Mouse (Mus musculus) brain, embryonic 18.5 days (tissue): Measurements from ENCODE around the gene Plcg1.

Experiments used
- DNase-seq: peaks from one replicate; pipeline ENCODE4 v3.0.0-alpha.2; 2012; ENCODE audit warnings: low read depth, low spot score

The Plcg1 gene

DNA sequence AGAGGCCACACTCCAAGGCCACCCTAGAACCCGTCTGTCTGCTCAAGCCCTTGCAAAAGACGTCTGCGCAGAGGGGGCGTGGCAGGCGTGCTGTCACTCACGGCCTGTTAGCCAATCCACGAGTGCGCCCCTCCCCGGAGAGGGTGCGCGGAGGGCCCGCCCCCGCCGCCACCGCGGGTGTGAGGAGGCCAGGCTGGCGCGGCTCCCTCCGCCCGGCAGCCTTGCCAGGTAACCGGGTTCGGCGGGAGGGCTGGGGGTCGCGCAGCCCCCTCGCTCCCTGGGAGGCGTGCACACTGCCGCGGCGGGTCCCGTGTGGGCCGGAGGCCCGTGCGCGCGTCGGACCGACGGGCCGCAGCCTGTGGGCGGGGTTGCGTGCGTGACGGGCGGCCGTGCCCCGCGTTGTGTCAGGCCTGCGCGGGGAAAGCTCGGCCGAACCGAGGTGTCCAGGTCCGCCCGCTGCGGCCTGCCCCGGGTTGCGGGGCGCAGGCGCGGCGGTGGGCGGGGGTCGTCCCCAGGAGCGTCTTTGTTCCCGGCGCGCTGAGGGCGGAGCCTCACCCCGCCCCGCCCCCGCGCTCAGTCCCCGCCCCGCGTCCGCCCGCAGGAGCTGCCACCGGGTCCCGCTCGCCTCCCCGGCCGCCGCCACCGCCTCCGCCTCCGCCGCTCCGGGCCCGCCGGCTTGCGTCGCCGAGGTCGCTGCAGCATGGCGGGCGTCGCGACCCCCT lies at the start of gene Plcg1:
TSS of gene Plcg1 (plus strand) at position 184 of the 722 bp plus-strand sequence.
- DNase-seq, result peak; percentile 87

DNA sequence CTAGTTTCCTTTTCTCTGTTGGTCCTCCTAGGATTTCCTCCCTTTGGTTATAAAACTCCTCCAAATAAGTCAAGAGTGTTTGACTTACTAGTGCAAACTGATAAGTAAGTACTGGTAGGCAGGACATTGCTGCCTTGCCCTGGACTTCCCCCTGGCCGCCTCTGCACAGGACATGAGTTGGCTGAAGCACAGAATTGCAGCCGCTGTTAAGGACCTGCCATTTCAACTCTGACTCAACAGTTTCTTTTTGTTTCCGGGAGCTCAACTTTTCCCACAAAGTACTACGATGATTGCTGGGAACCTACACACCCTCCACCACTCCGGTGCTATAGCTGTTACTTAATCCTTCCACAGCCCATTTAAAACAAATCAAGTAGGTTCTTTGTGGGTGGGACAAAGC lies 30.8 kb upstream of the Plcg1 start:
- DNase-seq, result no peak

- DNase-seq, result no peak
Measured at GRCm38 (mm10) chr2:160701603-160702002, 29.5 kb upstream of the Plcg1 start.

DNA sequence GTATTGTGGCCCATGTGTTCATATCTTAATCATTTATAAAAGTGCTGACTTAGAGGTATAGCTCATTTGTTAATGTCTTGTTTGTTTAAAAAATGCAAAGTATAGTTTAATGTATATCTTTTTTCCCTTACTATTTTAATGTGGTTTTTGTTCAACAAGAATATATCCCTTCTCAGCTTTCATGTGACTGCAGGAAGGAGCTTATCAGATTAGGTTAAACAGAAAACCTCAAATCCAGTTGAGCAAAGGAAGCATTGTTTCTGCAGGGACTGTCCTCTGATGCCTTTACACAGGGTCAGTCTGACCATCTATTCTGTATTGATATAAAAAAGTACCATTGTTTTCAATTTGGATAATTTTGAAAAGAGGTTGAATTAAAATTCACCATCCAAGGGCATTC lies 28.3 kb upstream of the Plcg1 start:
- DNase-seq, result no peak

DNA sequence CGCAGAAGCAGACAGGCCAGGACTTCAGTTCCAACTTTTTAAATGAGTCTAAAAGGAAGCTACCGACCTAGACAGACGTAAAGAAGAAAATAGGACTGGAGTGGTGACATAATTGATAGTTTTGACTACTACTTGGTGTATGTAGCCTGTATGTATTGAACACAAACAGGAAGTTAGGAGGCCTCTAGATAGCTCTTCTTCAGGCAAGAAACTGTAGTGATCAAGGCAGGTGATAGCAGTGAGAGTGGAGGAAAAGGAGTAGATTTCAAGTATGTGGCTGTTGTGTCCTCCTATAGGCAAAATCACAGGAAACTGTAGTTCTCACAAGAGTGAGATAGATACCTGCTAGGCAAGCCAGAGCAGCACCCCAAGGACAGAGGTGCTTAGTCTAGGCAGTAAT lies 23.4 kb upstream of the Plcg1 start:
- no peak for DNase-seq

GRCm38 (mm10) chr2:160715463-160716030 lies 15.6 kb upstream of the Plcg1 start:
- no peak for DNase-seq

DNA sequence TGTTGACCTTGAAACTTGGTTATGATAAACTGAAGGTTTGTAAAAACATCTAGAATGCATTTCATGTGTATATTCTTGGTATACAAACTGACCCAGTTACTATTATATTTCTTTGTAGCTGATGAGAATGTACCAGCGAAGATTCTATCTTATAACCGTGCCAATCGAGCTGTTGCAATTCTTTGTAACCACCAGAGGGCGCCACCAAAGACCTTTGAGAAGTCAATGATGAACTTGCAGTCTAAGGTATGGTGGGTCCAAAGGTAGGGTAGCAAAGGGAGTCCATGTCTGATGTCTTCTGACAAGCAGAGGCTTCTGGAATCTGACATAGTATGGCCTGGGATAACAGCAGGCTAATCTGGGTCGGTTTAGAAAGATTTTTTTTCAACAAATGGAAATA lies 13.8 kb upstream of the Plcg1 start:
- no peak for DNase-seq

DNA sequence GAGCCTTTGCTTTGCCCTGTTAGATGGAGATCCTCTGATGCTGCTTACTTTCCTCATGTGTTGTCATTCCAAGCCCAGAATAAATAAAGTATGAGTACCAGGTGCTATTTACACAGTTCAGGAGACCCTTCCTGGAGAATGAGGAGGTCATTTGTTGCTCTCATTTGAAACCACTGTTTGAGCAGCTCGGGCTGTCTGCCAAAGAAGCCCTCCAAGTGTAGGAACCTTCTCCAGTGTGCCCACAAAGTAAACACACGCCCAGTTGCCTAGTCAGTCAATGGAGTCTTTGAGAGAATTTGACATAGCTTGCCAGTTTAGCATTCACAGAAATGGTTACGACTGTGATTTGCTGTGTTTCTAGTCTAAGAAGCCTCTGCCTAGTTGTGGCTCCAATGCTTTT lies 12.3 kb upstream of the Plcg1 start:
- DNase-seq, result no peak

- DNase-seq, result no peak
Measured at GRCm38 (mm10) chr2:160722714-160723113, 8.4 kb upstream of the Plcg1 start.

DNA sequence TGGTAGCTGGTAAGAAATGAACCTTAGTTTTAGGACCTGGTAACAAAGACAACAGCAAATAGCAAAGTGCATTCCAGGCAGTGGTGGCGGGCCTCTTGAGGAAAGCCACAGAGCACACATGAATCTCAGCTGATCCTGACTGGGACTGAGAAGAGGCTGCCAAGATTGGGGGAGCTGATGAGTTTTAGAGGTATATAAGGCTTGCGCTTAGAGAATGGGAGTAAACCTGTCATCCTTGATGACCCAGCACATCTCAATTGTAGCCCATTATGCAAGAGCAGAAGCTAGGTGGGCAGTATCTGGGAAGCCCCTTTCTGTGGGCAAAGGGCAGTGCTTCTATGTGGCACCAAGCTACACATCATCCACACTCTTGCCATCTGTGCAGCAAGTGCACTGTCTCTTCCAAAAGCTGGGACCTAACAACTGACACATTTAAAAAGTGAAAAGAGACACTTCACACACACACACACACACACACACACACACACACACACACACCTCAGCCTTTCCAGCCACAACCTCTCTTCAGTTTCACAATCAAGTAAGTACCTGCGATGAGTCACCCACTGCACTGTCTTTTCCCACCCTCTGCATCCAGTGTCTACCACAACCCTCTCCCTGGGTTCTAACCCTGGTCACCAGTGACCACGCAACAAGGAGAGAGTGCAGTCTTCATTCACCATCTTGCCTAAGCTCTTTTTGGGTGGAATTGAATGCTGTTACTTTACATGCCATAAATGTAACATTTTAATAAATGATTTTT lies 7.3 kb upstream of the Plcg1 start:
- DNase-seq, result no peak

DNA sequence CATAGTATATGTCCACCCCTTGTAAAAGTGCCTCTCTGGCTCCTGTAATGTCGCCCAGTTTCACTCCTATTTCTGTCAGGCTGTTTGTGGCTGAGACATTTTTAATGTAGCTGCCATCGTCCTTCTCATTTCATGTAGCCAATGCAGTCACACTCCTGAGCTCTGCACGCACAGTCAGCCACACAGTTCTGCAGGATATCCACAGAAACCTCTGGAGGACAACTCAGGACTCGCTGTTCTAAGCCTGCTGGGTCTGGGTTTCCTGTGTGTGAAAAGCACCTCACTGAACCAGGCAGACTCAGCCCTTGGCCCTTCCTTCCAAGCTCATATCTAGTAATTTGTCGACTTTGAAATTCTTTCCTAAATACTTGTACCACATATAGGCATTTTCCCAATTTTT lies 6.6 kb upstream of the Plcg1 start:
- no peak for DNase-seq

GRCm38 (mm10) chr2:160725877-160726864 lies 4.9 kb upstream of the Plcg1 start:
- DNase-seq, result no peak

GRCm38 (mm10) chr2:160728972-160729371 lies 2.1 kb upstream of the Plcg1 start:
- no peak for DNase-seq

GRCm38 (mm10) chr2:160729436-160729835 lies 1.7 kb upstream of the Plcg1 start:
- no peak for DNase-seq

DNA sequence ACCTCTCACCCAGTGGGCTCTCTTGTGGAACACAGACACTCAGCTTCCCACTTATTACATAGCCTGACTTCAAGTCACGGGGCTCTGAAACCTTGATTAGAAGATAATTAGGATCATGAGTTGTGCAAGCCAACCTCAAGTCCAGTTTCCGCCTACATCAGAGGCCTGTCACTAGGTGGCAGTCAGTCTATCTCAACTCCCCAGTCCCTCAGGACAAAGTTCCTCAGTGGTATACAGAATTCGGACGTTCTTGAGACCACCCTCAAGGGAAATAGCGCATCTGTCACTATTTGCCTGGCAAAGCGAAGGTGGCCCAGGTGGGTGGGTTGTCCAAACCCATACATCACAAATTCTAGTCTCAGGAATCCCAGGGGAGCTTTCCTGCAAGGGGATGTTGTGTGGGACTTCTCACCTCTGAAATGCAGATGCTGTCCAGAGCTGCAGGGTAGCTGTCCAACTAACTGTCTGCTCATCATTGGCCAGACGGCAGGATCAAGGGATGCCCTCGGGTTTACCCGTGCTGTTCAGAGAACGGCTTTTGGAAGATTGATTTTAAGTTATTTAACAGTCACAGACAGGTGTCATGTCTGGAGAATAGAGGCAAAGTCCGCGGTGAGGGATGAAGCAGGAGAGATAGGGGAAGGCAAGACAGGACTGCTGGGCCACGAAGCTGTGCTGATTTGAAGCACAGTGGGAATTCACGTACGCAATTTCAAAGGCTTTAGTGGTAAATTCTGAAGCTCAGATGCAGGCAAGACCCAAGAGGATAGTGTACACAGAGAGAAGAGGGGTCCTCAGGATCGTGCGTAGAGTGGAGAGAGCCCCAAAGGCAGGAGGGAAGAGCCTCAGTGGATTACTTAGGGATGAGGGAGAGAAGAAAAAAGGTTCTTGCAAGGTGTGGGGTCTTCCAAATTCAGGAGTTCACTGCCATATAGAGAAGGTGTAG lies 976 bp upstream of the Plcg1 start:
- no peak for DNase-seq

GRCm38 (mm10) chr2:160730797-160731116 lies 343 bp upstream of the Plcg1 start:
- peak; percentile 10 for DNase-seq

GRCm38 (mm10) chr2:160731839-160732261 lies 750 bp downstream of the Plcg1 start:
- peak; percentile 16 for DNase-seq

DNA sequence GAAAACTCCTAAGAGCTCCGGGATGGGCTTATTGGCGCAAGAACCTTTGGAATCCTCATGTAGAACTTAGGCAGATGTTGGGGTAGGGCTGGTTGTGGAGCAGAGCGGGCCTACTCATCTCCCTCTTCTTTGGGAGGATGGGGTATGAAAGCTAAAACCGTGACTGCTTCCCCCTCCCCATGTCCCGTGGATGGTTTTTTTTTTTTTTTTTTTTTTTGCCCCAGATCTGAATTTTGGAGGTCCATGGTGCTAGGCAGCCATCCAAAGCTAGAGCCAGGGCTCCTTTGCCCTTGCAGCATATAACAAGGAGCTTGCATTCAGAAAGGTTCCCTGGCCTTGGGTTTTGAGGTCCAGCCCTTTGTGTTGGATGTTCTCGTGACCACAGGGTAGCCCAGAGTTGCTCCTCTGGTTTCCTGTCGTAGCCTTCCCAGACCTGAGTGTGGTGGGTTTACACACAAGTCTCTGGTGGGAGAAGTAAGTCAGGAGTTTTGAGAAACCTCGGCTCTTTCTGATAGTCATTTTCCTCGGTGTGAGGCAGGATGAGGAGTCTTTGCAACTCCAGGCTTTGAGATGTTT lies 1.4 kb downstream of the Plcg1 start:
- no peak for DNase-seq

DNA sequence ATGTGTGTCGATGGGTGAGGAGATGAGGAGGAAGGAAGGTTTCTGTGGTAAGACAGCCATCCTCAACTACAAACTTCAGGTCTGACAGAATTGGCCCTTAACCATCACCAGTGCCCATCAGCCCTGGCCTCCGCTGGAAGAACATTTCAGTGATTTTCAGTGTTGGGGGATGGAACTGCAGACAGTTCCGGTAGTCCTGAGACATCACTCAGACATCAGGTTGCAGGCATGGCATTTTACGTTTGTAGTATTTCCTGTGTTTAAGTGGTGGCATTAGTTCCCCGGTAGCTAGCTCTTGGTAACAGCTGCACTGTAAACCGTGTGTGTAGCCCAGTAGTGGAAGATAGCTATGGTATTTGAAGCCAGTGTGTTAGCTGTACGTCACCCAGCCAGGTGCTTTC lies 2.0 kb downstream of the Plcg1 start:
- DNase-seq, result no peak

- no peak for DNase-seq
Measured at GRCm38 (mm10) chr2:160734331-160734730, 3.2 kb downstream of the Plcg1 start.
